Mouse (Mus musculus) T-cell, adult 66 days (primary cell): ENCODE results near the gene Cep170. TPM values are rescaled to one million over a fixed set of nuclear protein-coding genes. Genes with fewer than 3 reads are reported as not detected.

Experiments
- total RNA-seq, 2 experiments: library from RNA; stranded (reverse); gene quantifications; 3 replicates in 1 of 2; 4 replicates in 1 of 2; pipeline ENCODE4 v1.2.4; 2023

Gene Cep170
- 10 to 100 TPM; 26.9 to 33.2 TPM for total RNA-seq

GRCm38 (mm10) chr1:176814036-176814420 is at the start of gene Cep170:
Gene Cep170 (minus strand): TSS chr1:176814067.

DNA sequence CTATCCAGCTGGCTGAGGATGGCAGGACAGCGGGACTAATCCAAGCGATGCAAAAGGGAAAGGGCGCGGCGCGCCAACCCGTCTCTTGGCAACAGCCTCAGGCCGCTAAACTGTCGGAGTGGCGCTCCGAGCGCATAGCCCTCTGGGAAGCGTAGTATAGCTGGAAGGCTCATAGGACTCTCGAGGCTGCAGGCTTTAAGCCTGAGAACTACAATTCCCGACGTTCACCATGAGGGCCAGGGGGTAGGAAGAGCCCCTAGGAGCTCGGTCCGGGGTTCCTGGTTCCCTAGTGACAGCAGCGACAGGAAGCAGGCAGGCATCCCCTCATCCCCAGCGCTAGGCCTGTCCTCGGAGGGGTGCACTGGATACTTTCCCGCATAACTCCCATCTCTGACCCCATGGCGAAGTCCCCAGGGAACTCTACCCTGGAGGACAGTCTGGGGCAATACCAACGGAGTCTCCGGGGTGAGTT is 760 bp upstream of the Cep170 start, which contains the start of gene Sdccag8:
Gene Sdccag8, plus strand, starts transcription at position 70 of the 472 bp plus-strand sequence.

Other genes with a start within 250 kb of the Cep170 start
- gene Sdccag8, start 593 bp upstream of the Cep170 start, total RNA-seq: 10 to 100 TPM; 16.8 to 18.0 TPM